Mouse (Mus musculus) small intestine, adult 2 months (tissue): ENCODE data around the gene Foxp1. TPM values are rescaled to one million over a fixed set of nuclear protein-coding genes. Genes with fewer than 3 reads are reported as not detected.

ENCODE experiments used
- H3K27ac ChIP-seq: fragments of 200-500 bp; 2 replicates; pipeline ENCODE4 v1.5.1; 2012; ENCODE audit warnings: low read depth, low read length, control low read depth, inconsistent platforms; ENCODE audit not compliant: insufficient read depth
- H3K27me3 ChIP-seq: fragments of 200-500 bp; 2 replicates; pipeline ENCODE4 v1.6.1; 2012; ENCODE audit warnings: mild to moderate bottlenecking, moderate library complexity, low read length, inconsistent platforms; ENCODE audit not compliant: control insufficient read depth, insufficient read depth
- H3K36me3 ChIP-seq: fragments of 200-500 bp; 2 replicates; pipeline ENCODE4 v1.6.1; 2012; ENCODE audit warnings: mild to moderate bottlenecking, low read length, control low read depth, inconsistent platforms; ENCODE audit not compliant: control insufficient read depth, insufficient read depth
- H3K4me1 ChIP-seq: fragments of 200-500 bp; 2 replicates; pipeline ENCODE4 v1.6.1; 2012; ENCODE audit warnings: low read length, inconsistent platforms, mixed read lengths; ENCODE audit not compliant: control insufficient read depth, insufficient read depth, insufficient read length
- H3K4me3 ChIP-seq: fragments of 200-500 bp; 2 replicates; pipeline ENCODE4 v1.5.1; 2012; ENCODE audit warnings: low read depth, mild to moderate bottlenecking, control low read depth, inconsistent platforms, low read length, moderate library complexity
- CTCF ChIP-seq: fragments of 200-500 bp; IDR thresholded peaks from 2 replicates; pipeline ENCODE4 v1.5.1; 2012; ENCODE audit warnings: low read depth, mild to moderate bottlenecking, control low read depth, inconsistent platforms, low read length, moderate library complexity, mixed read lengths; ENCODE audit not compliant: insufficient replicate concordance, insufficient read length; ENCODE audit errors: extremely low read depth
- POLR2A ChIP-seq: fragments of 200-500 bp; IDR thresholded peaks from 2 replicates; pipeline ENCODE4 v1.6.1; 2012; ENCODE audit warnings: low read depth, mild to moderate bottlenecking, control low read depth, inconsistent platforms, low read length, moderate library complexity
- WGBS: fragments of 180-500 bp; shearing (Covaris S2); methylation state at CpG from one replicate; pipeline ENCODE4 v1.1.7; 2018; 5-methylcytosine and 5-hydroxymethylcytosine counted together
- polyA plus RNA-seq: library from polyadenylated mRNA; depleted of rRNA; stranded (reverse); fragments of >200 nt; gene quantifications from 2 replicates; pipeline ENCODE4 v1.2.3, GENCODE M21; 2012; rRNA removed

Gene Foxp1
- 26.8 and 52.2 TPM in 2 replicates for polyA plus RNA-seq

- under 1% methylated on average over 72 of the region's 72 CpGs for WGBS
- no peak for TF ChIP-seq CTCF
- TF ChIP-seq POLR2A: no peak
- peak within 1 kb of the TSS; percentile 90 for H3K4me3 ChIP-seq
- no peaks in the 10 kb centered on the region for H3K27me3 ChIP-seq
- H3K36me3 ChIP-seq: no peaks in the 10 kb centered on the region
- H3K4me1 ChIP-seq: no peaks in the 10 kb centered on the region; the same call in 1 of the 2 replicates
- peak within 1 kb of the TSS; percentile 96 for H3K27ac ChIP-seq
Observed at GRCm38 (mm10) chr6:99522359-99523108, at the start of gene Foxp1. Foxp1 (minus strand) TSS chr6:99522721.

- TF ChIP-seq POLR2A (no peak), CTCF (no peak)
- no peaks in the 10 kb centered on the region for H3K4me1 ChIP-seq
- WGBS: 68% methylated on average over 5 of the region's 5 CpGs
- H3K27ac ChIP-seq: no peak overlapping the region
- H3K36me3 ChIP-seq: no peaks in the 10 kb centered on the region
- H3K4me3 ChIP-seq: no peak overlapping the region
- no peaks in the 10 kb centered on the region for H3K27me3 ChIP-seq
Observed at GRCm38 (mm10) chr6:99572071-99572470, 49.5 kb upstream of the Foxp1 start.

GRCm38 (mm10) chr6:99566921-99567320 is 44.4 kb upstream of the Foxp1 start:
- H3K4me3 ChIP-seq: no peak overlapping the region
- H3K36me3 ChIP-seq: no peaks in the 10 kb centered on the region
- no peak for TF ChIP-seq CTCF
- TF ChIP-seq POLR2A: no peak
- no peak overlapping the region for H3K27ac ChIP-seq
- H3K27me3 ChIP-seq: no peaks in the 10 kb centered on the region
- 68% methylated on average over 8 of the region's 8 CpGs for WGBS
- no peaks in the 10 kb centered on the region for H3K4me1 ChIP-seq

- TF ChIP-seq POLR2A (no peak), CTCF (no peak)
- WGBS: 79% methylated on average over 3 of the region's 3 CpGs
- no peaks in the 10 kb centered on the region for H3K4me1 ChIP-seq
- no peaks in the 10 kb centered on the region for H3K27me3 ChIP-seq
- no peaks in the 10 kb centered on the region for H3K36me3 ChIP-seq
- no peak overlapping the region for H3K4me3 ChIP-seq
- no peak overlapping the region for H3K27ac ChIP-seq
Observed at GRCm38 (mm10) chr6:99564766-99565165, 42.2 kb upstream of the Foxp1 start.

- Histone ChIP-seq H3K36me3 (no peaks in the 10 kb centered on the region), H3K27ac (no peak overlapping the region), H3K4me3 (no peak overlapping the region), H3K4me1 (no peaks in the 10 kb centered on the region), H3K27me3 (no peaks in the 10 kb centered on the region)
- TF ChIP-seq POLR2A: no peak
- TF ChIP-seq CTCF: no peak
- WGBS: 75% methylated on average over 5 of the region's 5 CpGs
Observed at GRCm38 (mm10) chr6:99556950-99557349, 34.4 kb upstream of the Foxp1 start.

GRCm38 (mm10) chr6:99552816-99553215 is 30.3 kb upstream of the Foxp1 start:
- H3K36me3 ChIP-seq: no peaks in the 10 kb centered on the region
- no peak overlapping the region for H3K4me3 ChIP-seq
- no peak for TF ChIP-seq POLR2A
- TF ChIP-seq CTCF: no peak
- 65% methylated on average over 1 of the region's 1 CpGs for WGBS
- no peaks in the 10 kb centered on the region for H3K27me3 ChIP-seq
- H3K27ac ChIP-seq: no peak overlapping the region
- no peaks in the 10 kb centered on the region for H3K4me1 ChIP-seq

GRCm38 (mm10) chr6:99546416-99546815 is 23.9 kb upstream of the Foxp1 start:
- no peak for TF ChIP-seq POLR2A
- no peak for TF ChIP-seq CTCF
- no peaks in the 10 kb centered on the region for H3K36me3 ChIP-seq
- 88% methylated on average over 2 of the region's 2 CpGs for WGBS
- no peak overlapping the region for H3K4me3 ChIP-seq
- no peak overlapping the region for H3K27ac ChIP-seq
- H3K4me1 ChIP-seq: no peaks in the 10 kb centered on the region
- H3K27me3 ChIP-seq: no peaks in the 10 kb centered on the region
